Mouse (Mus musculus) ES-E14 (cell line): ENCODE results near the gene Tuba1a. TPM values are rescaled to one million over a fixed set of nuclear protein-coding genes. Genes with fewer than 3 reads are reported as not detected.

Experiments
- DNase-seq: peaks from one replicate; pipeline ENCODE4 v3.0.0-alpha.2; 2013; ENCODE audit warnings: low read depth, low spot score
- H3K27ac ChIP-seq: 2 replicates; pipeline ENCODE4 v1.5.1; 2012; ENCODE audit warnings: low read depth, mild to moderate bottlenecking, low read length, moderate library complexity, mixed read lengths; ENCODE audit not compliant: poor library complexity, insufficient read depth, severe bottlenecking
- H3K36me3 ChIP-seq: 2 replicates; pipeline ENCODE4 v1.6.1; 2012; ENCODE audit warnings: mild to moderate bottlenecking, low read length, moderate library complexity, mixed read lengths; ENCODE audit not compliant: control insufficient read depth, poor library complexity, insufficient read depth, severe bottlenecking
- H3K4me1 ChIP-seq, 2 experiments: fragments of 150-350 bp in 1 of 2; sonication (generic) in 1 of 2; 2 replicates each; pipeline ENCODE4 v1.6.1; 2012; ENCODE audit warnings: low read length in 2 of 2, mild to moderate bottlenecking in 1 of 2, mixed read lengths in 1 of 2; ENCODE audit not compliant: control insufficient read depth in 2 of 2, insufficient read depth in 2 of 2, poor library complexity in 1 of 2
- H3K4me3 ChIP-seq, 2 experiments: fragments of 150-350 bp in 1 of 2; sonication (generic) in 1 of 2; 2 replicates each; pipeline ENCODE4 v1.5.1; 2012; ENCODE audit warnings: low read length in 2 of 2, low read depth in 1 of 2, mild to moderate bottlenecking in 1 of 2, mixed read lengths in 1 of 2; ENCODE audit not compliant: insufficient read depth in 1 of 2, poor library complexity in 1 of 2, severe bottlenecking in 1 of 2
- H3K9ac ChIP-seq: 2 replicates; pipeline ENCODE4 v1.6.1; 2012; ENCODE audit warnings: low read depth, mild to moderate bottlenecking, low read length, mixed read lengths; ENCODE audit not compliant: poor library complexity, insufficient read depth, severe bottlenecking
- H3K9me3 ChIP-seq: fragments of 150-350 bp; sonication (generic); 2 replicates; pipeline ENCODE4 v1.6.1; 2012; ENCODE audit warnings: low read depth, mild to moderate bottlenecking, low read length; ENCODE audit not compliant: control insufficient read depth, insufficient read depth
- CHD2 ChIP-seq: IDR thresholded peaks from 2 replicates; pipeline ENCODE4 v1.6.1; 2014; ENCODE audit warnings: mild to moderate bottlenecking, low read depth, low read length, inconsistent platforms
- HCFC1 ChIP-seq: IDR thresholded peaks from 2 replicates; pipeline ENCODE4 v1.6.1; 2012; ENCODE audit warnings: low read length, inconsistent platforms, borderline replicate concordance; ENCODE audit not compliant: insufficient read depth
- MAFK ChIP-seq: IDR thresholded peaks from 2 replicates; pipeline ENCODE4 v1.6.1; 2014; ENCODE audit warnings: mild to moderate bottlenecking, low read depth, low read length, inconsistent platforms; ENCODE audit not compliant: insufficient read depth
- ZC3H11A ChIP-seq: IDR thresholded peaks from 2 replicates; pipeline ENCODE4 v1.6.1; 2012; ENCODE audit warnings: low read depth, mild to moderate bottlenecking, inconsistent platforms, low read length, borderline replicate concordance
- ZNF384 ChIP-seq: IDR thresholded peaks from 2 replicates; pipeline ENCODE4 v1.6.1; 2012; ENCODE audit warnings: low read depth, low read length, inconsistent platforms
- in situ Hi-C, 2 experiments: fragments of 600-800 bp; cut with MboI; formaldehyde crosslinking; loops; one replicate each; pipeline ENCODE4 v1.15.1; 2025; ENCODE audit warnings: low sequenced_read_pairs in 2 of 2, inconsistent platforms in 1 of 2; ENCODE audit not compliant: unreplicated experiment in 2 of 2
- total RNA-seq: library from RNA; depleted of rRNA; stranded (reverse); fragments of 300-350 nt; gene quantifications from 2 replicates; pipeline ENCODE4 v1.2.3, GENCODE M21; 2012

Gene Tuba1a
- total RNA-seq, 1 experiment = 862 TPM

DNA sequence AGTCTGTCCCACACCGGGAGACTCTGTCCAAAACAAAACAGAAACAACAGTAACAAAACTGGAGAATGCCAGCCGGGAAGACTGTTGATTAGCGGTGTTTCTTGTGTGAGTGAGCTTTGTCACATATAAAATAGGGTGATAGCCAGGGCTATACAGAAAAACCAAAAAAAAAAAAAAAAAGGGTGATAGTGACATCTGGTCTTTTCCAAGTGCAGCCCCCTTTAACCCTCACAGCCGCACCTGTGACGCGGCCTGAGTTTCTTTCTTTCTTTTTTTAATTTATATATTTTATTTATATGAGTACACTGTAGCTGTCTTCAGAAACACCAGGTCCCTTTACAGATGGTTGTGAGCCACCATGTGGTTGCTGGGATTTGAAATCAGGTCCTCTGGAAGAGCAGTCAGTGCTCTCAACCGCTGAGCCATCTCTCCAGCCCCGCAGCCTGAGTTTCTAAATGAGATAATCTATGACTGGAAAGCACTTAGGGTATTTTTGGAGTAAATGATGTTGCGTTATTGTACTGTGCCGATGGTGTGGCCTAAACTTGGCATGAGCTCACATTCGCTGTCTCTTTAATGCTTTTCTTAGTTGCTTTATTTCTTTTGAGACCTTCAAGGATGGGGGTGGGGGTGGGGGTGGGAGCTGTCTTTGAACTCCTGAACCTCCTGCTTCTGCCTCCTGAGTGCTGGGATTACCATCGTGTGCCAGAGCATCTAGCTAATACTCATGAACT lies 32.6 kb upstream of the Tuba1a start:
- TF ChIP-seq MAFK = no peak
- peak; percentile 86 for TF ChIP-seq ZNF384
- Histone ChIP-seq H3K4me1 (peaks cover 21 to 37% of the 10 kb centered on the region in 2 experiments), H3K36me3 (no peaks in the 10 kb centered on the region), H3K27ac (peak overlapping the region; percentile 94), H3K9ac (peak overlapping the region; percentile 79), H3K9me3 (no peaks in the 10 kb centered on the region), H3K4me3 (peak overlapping the region; percentile 59 to 64; a peak in 3 of 4 replicates)
- in situ Hi-C loops = no loop called here
- DNase-seq = no peak

GRCm38 (mm10) chr15:98985240-98985981 lies 31.9 kb upstream of the Tuba1a start:
- H3K4me1 ChIP-seq = peaks cover 21 to 38% of the 10 kb centered on the region in 2 experiments
- peak overlapping the region; percentile 59 to 64 for H3K4me3 ChIP-seq
- H3K27ac ChIP-seq = peak overlapping the region; percentile 94
- in situ Hi-C loops = no loop called here
- no peaks in the 10 kb centered on the region for H3K36me3 ChIP-seq
- TF ChIP-seq HCFC1 = no peak
- TF ChIP-seq ZC3H11A = no peak
- no peak for TF ChIP-seq ZNF384
- TF ChIP-seq MAFK = no peak
- TF ChIP-seq CHD2 = no peak
- no peak for DNase-seq
- H3K9ac ChIP-seq = peak overlapping the region; percentile 79
- no peaks in the 10 kb centered on the region for H3K9me3 ChIP-seq

- no peak for DNase-seq
- Histone ChIP-seq H3K4me3 (peak overlapping the region in 1 of 2 experiments; percentile 59; a peak in 2 of 4 replicates), H3K27ac (no peak overlapping the region), H3K9ac (no peak overlapping the region), H3K4me1 (peaks cover 21 to 43% of the 10 kb centered on the region in 2 experiments), H3K9me3 (no peaks in the 10 kb centered on the region), H3K36me3 (no peaks in the 10 kb centered on the region)
- in situ Hi-C loops = no loop called here
- TF ChIP-seq ZNF384 = no peak
- TF ChIP-seq ZC3H11A = no peak
- TF ChIP-seq CHD2 = no peak
- TF ChIP-seq MAFK = no peak
- TF ChIP-seq HCFC1 = no peak
These were observed 31.2 kb upstream of the Tuba1a start for GRCm38 (mm10) chr15:98984681-98985080.

DNA sequence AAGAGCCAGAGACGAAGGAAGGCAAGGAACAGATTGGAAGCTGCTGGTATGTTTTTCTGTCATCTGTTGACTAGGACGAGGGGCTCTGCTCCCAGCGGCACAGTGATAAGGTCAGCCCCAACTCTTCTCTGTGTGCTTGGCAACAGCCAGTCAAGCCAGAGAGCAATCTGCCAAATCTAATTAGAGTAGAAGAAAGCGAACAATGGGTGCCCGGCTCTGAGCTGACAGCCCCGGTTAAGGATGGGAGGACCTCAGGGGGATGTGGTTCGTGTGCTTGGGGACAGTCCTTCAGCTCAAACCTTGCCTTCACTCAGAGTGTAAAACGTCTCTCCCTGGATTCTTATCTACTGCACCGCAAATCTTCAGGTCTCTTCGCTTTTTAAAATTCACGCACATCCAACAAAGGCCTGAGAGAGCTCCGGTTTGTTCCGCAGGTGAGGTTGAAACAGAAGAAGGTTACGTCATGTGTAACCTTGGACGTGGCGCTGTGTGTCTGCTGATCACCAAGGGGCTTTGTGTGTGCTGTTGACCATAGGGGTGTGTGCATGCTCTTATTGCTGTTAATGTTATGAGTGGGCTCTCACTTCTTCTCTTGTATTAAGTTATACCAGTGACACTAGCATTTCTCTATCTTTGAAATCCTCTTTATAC lies 30.1 kb upstream of the Tuba1a start:
- Histone ChIP-seq H3K36me3 (no peaks in the 10 kb centered on the region), H3K27ac (no peak overlapping the region), H3K4me1 (peaks cover 19 to 45% of the 10 kb centered on the region in 2 experiments), H3K9ac (0 out of 2 replicates have a peak overlapping the region, but pooled peaks have one; percentile 15), H3K9me3 (no peaks in the 10 kb centered on the region), H3K4me3 (no peak overlapping the region)
- DNase-seq = no peak
- TF ChIP-seq CHD2 (no peak), HCFC1 (no peak), MAFK (no peak), ZC3H11A (no peak), ZNF384 (no peak)
- in situ Hi-C loops = no loop called here
